Mouse (Mus musculus): ENCODE measurements around the gene Tax1bp3.

Tax1bp3 gene

GRCm38 (mm10) chr11:73232513-73232912, 55.6 kb downstream of the Tax1bp3 start:
- Histone ChIP-seq H3K27me3 (ENCODE audit: control insufficient read depth, insufficient read depth, low read length, poor library complexity, severe bottlenecking) (no peaks in the 10 kb centered on the region), H3K36me3 (ENCODE audit: control insufficient read depth, insufficient read depth, low read length, poor library complexity, severe bottlenecking) (no peaks in the 10 kb centered on the region)
- DNase-seq (ENCODE audit: low read depth, low spot score), result no peak
